Mouse (Mus musculus) myocyte (in vitro differentiated cells): ENCODE measurements at regions not wholly inside any gene's neighbourhood (a gene's known extent, or its start where the extent isn't known, plus 50 kb on each side); places are given as distances from the start of the nearest gene placed in this dataset.

Experiments
- CEBPB ChIP-seq: IDR thresholded peaks from 2 replicates; pipeline ENCODE4 v1.6.1; 2011; ENCODE audit warnings: mild to moderate bottlenecking, moderate library complexity; ENCODE audit not compliant: poor library complexity, insufficient read depth, severe bottlenecking
- E2F4 ChIP-seq: IDR thresholded peaks from one replicate; pipeline ENCODE4 v1.6.1; 2011; ENCODE audit warnings: mild to moderate bottlenecking, control low read depth, moderate library complexity; ENCODE audit not compliant: insufficient read depth
- MAX ChIP-seq: IDR thresholded peaks from one replicate; pipeline ENCODE4 v1.6.1; 2011; ENCODE audit warnings: low read depth, mild to moderate bottlenecking, control low read depth
- MYOD1 ChIP-seq, 3 experiments: IDR thresholded peaks; one replicate each; pipeline ENCODE4 v1.6.1; 2011; ENCODE audit warnings: control low read depth in 2 of 3, low read depth in 2 of 3, mild to moderate bottlenecking in 2 of 3, moderate library complexity in 1 of 3; ENCODE audit not compliant: insufficient read length in 2 of 3, control insufficient read depth in 1 of 3
- MYOG ChIP-seq, 3 experiments: IDR thresholded peaks; one replicate each; pipeline ENCODE4 v1.6.1; 2011; ENCODE audit warnings: control low read depth in 2 of 3, low read depth in 2 of 3, mild to moderate bottlenecking in 2 of 3; ENCODE audit not compliant: insufficient read length in 2 of 3, control insufficient read depth in 1 of 3, insufficient read depth in 1 of 3
- POLR2A ChIP-seq: IDR thresholded peaks from one replicate; pipeline ENCODE4 v1.6.1; 2011; ENCODE audit warnings: low read depth, mild to moderate bottlenecking, control low read depth, moderate library complexity; ENCODE audit not compliant: insufficient read length
- POLR2AphosphoS2 ChIP-seq: IDR thresholded peaks from one replicate; pipeline ENCODE4 v1.6.1; 2011; ENCODE audit warnings: low read depth, control low read depth; ENCODE audit not compliant: insufficient read length
- REST ChIP-seq: IDR thresholded peaks from one replicate; pipeline ENCODE4 v1.6.1; 2011; ENCODE audit warnings: mild to moderate bottlenecking, control low read depth, moderate library complexity; ENCODE audit not compliant: insufficient read depth, insufficient read length
- TCF12 ChIP-seq: IDR thresholded peaks from one replicate; pipeline ENCODE4 v1.6.1; 2011; ENCODE audit warnings: mild to moderate bottlenecking, control low read depth; ENCODE audit not compliant: poor library complexity, insufficient read depth, severe bottlenecking
- TCF3 ChIP-seq: IDR thresholded peaks from one replicate; pipeline ENCODE4 v1.6.1; 2011; ENCODE audit warnings: low read depth, control low read depth; ENCODE audit not compliant: insufficient read length
- USF1 ChIP-seq: IDR thresholded peaks from one replicate; pipeline ENCODE4 v1.6.1; 2011; ENCODE audit warnings: low read depth, mild to moderate bottlenecking, control low read depth, moderate library complexity

- TF ChIP-seq MYOG (IDR thresholded peaks at IDR 0.05; ENCODE audit: control insufficient read depth in 1 of 3, insufficient read depth in 1 of 3, insufficient read length in 2 of 3, low read depth in 2 of 3) (no peak), POLR2A (no peak), E2F4 (no peak), MAX (no peak), CEBPB (no peak), USF1 (no peak), POLR2AphosphoS2 (no peak), TCF12 (no peak), REST (no peak), MYOD1 (IDR thresholded peaks at IDR 0.05; ENCODE audit: control insufficient read depth in 1 of 3, insufficient read length in 2 of 3, low read depth in 2 of 3) (no peak), TCF3 (no peak)
These were observed 124.5 kb upstream of the Nebl start for GRCm38 (mm10) chr2:17855566-17856264.
